Mouse (Mus musculus) 3134 (cell line): ENCODE results near the gene Hils1.

ENCODE experiments used
- DNase-seq: peaks from one replicate; pipeline ENCODE4 v3.0.0-alpha.2; 2011; ENCODE audit warnings: low spot score; ENCODE audit not compliant: insufficient read length; ENCODE audit errors: extremely low read depth

Gene Hils1

DNA sequence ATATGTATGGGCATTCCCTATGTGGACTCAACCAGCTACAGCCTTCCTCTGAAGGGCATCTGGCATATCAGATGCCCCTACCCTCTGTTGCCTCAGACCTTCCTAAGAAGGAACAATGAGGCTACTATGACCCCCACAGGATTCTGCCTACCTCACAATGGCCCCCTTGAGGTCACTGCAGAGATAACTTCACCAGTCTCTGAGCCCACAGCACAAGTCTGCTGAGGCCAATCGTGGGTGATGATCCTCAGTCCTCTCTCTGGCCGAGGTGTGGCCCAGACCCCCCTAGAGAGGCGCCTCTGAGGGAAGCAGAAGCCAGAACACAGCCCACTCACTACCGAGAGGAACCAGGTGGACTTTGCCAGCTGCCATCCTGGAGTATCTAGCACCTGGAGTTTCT lies at the start of gene Hils1:
Hils1 (plus strand) TSS at position 175 of the 400 bp plus-strand sequence.
- DNase-seq = no peak

DNA sequence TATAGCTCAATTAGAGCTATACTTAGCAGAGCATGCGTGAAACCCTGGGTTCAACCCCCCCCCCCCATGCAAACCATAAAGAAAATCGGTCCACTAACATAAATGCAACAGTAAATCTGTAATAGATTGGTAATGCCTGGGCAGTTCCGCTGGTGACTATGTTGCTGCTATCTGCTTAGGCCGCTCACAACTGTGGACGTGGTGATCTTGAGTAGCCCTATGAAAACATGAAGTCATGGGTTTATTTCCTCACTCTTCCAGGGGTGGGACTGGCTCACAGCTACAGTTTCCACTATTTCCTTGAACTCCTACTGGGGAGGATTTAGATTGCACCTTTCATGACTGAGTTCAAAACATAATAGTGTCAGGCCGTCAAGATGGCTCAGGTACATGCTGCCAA lies 49.7 kb upstream of the Hils1 start:
- DNase-seq = no peak

DNA sequence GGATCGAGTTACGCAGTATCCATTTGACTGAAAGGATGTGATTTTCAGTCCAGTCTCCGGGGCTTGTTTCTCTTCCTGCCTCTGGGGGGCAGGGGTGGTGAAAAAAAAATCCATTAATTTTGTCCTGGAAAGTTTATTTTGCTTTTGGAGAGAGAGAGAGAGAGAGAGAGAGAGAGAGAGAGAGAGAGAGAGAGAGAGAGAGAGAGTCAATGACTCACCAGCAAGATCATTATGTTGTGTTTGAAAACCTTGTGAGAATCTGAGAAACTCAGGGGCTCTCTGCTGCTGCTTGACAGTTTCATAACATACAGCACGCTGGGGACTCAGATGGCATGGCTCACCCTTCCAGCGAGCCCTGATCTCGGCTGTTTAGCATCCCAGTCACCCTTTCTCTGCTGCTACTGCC lies 46.4 kb upstream of the Hils1 start:
- DNase-seq = no peak

DNA sequence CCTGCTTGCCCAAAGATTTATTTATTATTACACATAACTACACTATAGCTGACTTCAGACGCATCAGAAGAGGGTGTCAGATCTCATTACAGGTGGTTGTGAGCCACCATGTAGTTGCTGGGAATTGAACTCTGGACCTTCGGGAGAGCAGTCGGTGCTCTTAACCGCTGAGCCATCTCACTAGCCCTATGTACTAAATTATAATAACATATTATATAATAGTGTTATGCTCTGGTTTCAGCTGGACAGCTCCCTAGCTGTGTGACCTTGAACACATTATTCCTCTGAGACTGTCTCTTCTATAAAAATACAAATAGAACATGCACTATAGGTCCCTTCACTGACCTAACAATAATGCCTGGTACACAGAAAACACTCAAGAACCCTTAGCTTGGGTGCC lies 42.4 kb upstream of the Hils1 start:
- no peak for DNase-seq

DNA sequence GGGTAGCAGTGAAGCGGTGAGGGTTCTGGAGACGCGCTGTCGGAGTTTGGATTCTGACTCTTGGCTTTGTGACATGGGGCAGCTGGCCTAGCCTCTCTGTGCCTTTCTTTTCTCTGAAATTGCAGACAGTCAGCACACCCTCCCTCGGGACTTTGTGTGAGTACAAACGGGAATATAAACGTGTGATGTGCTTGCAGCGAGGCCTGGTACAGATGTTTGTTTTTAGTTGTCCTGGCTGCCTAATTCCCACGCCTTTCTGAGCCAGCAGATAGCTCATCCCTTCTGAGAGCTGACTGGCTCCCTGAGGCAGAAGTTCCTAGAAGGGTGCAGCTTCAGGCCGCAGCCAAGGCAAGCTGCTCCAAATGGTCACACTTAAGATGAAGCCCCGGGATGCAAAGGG lies 41.0 kb upstream of the Hils1 start:
- DNase-seq = no peak

DNA sequence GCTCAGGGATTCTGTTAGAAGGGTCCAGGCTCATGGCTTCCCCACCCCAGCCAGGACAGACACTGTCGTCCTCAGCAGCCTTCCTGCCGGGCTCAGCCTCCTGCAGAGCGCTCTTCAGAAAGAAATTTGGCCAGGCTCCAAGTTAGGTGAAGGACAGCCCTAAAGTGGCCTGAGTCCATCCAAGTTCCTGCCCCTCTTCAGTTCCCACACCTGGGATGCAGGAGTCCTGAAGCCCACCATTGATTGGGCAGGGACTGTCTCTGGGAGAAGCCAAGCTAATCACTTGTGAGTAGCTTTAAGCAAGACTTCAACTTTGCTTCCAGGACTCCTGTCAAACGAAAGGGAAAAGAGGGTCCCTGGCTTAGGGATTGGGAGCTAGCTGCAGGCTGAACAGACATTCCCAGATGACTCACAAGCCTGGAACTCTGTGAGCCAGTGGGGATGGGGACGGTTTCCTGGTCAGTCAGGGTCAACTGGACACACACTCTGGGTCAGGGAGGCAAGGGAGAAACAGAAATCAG lies 39.6 kb upstream of the Hils1 start:
- DNase-seq = peak; percentile 87

DNA sequence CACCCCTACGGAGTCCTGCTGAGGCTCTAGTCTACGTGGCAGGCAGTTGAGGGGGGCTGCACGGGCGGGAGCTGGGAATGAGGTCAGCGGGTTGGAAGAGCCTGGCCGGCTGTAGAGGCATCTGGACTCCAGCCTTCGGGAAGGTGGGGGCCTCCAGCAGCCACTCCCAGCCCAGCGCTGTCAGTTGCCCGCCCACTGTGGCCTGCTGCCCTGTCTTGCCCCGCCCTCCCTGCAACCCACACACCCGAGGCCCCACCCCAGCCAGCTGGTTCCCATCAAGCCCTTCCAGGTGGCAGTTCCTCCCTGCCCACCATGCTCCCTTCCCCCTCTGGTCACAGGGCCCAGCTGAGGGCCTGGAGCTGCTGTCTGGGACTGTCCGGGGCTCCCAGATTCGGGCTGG lies 38.6 kb upstream of the Hils1 start:
- peak; percentile 96 for DNase-seq

DNA sequence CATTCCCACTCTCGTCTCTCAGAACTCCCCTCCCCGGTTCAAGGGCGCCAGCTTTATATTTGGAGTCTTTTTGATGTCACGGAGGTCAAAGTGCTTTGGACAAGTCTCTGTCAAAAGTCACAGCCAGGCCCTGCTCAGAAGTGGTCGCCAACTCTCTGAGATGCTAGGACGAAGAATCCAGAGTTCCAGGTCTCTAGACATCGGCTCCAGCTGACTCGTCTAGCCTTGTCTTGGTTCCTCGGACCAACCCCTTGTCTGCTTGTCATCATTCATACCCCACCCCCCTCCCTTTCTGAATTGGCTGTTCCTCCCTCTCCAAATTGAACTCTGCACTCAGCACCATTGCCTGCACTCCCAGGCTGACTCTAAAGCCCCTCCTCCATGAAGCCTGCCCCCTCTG lies 37.8 kb upstream of the Hils1 start:
- no peak for DNase-seq

DNA sequence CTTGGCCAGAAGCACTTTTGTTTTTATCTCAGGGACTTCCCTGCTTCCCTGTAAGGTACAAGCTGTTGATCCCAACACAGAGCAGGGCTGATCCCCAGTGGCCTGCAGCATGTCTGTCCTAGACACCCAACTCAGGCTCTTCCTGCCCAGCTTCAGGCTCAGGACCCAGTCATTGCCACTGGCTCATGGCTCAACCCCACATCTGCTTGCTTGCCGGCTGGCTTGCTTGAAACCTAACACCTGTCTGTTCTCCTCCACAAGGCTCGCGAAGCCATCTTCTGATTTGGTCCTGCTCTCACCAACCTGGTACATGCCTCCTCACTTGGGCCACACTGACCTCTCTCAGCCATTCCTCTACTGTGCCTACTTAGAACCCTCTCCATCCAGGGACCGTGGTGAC lies 37.2 kb upstream of the Hils1 start:
- no peak for DNase-seq

DNA sequence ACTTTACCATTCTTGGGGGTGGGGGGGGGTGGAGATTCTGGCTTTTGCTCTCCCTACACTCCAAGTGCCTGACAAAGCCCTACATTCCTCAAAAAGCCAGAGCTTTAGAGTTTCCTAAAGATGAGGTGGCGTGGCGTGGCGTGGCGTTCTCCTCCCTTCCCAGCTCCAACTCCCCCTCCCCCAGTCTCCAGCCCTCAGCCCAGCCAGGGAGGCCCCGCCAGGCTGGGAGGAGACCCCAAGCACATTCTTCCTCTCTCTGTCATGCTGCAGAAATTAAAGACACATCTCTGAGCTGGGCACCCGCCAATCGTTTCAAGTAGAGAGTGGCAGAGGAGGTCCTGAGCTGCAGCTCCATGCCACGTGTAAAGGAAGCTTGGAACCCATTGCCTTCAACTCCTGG lies 33.8 kb upstream of the Hils1 start:
- peak; percentile 80 for DNase-seq

DNA sequence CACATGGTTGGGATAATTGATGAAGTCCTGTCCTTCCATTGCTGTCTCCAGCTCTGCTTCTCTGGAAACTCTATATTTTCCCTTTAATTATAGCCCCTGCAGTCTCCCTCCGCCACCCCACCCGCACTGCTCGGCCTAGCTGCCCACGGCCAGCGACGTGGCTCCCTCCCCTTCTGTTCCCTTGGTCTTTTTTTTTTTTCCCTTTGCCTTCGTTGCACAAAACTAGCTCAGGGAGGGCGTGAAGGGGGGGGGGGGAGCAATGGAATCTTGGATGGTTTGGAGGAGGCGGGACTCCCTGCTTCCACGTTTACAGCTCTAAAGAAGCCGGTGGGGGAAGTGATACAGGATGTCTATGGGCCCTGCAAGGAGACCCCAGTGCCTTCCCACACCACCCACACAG lies 32.9 kb upstream of the Hils1 start:
- no peak for DNase-seq

DNA sequence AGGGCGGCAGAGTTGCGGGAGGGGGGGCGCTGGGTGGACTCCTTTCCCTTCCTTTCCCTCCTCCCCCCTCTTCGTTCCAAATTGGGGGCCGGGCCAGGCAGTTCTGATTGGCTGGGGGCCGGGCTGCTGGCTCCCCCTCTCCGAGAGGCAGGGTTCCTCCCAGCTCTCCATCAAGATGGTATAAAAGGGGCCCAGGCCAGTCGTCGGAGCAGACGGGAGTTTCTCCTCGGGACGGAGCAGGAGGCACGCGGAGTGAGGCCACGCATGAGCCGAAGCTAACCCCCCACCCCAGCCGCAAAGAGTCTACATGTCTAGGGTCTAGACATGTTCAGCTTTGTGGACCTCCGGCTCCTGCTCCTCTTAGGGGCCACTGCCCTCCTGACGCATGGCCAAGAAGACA lies 31.3 kb upstream of the Hils1 start, which contains the start of gene Col1a1:
Col1a1 (plus strand) TSS at position 180 of the 400 bp plus-strand sequence.
- DNase-seq = no peak

DNA sequence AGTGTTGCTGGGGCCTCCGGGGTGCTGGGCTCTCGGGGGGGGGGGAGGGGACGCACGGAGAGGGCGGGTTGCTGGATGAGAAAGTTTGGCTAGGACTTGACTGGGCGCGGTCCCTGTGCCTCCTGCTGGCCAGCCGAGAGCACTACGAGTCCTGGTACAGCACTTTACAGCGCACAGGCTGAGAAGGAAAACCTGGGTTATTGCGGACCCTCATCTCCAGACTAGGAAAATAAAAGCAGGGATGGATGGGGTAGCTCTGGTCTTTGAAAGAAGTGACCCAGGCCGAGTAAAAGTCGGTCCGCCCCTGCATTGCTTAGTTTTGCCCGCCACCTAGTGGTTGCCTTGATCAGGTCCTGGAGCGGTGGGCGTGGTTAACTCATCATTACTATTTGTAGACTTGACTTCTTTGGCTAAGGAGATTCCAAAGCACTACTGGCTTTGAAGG lies 30.5 kb upstream of the Hils1 start:
- peak; percentile 92 for DNase-seq

DNA sequence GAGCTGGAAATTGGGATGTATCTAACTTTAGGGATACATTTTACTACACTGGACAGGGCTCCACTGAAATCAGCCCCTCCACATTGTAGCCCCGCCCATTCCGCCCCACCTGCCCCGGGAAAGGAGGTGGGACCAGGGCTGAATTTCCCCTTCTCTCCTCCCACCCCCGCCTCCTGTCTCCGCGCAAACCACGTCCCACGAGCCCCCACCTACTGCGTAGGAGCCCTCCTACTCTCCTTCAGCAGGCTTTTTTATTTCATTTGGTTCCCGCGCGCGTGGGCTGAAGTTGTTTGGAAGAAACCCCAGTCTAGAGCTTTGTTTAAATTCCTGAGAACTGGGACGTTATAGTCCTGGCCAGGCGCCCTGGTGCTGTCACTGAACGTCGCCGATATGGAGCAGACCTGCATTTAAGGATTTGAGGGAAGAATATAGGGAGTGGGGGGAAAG lies 30.0 kb upstream of the Hils1 start:
- DNase-seq = no peak

DNA sequence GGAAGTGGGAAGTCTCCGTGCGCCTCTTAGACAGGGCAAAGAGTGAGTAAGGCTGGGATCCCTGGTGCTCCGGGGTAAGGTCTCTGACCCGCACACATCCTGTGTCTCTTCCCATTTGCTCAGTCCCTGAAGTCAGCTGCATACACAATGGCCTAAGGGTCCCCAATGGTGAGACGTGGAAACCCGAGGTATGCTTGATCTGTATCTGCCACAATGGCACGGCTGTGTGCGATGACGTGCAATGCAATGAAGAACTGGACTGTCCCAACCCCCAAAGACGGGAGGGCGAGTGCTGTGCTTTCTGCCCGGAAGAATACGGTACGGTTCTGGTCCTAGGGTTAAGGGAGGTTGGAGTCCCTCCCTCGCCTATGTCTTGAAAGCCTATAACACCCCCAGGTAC lies 29.6 kb upstream of the Hils1 start:
- no peak for DNase-seq

DNA sequence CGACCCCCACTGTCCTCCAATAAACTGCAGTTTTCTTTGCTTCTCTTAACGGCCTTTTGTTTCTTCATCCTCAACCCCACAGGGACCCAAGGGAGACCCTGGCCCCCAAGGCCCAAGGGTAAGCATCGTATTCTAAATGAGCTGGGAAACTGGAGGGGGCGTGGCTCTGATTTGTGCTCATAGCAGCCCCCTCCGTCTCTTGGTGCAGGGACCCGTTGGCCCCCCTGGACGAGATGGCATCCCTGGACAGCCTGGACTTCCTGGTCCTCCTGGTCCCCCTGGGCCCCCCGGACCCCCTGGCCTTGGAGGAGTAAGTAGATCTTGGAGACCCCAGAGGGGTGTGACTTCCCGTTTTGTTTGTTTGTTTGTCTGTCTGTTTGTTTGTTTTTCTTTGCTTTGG lies 29.1 kb upstream of the Hils1 start:
- no peak for DNase-seq

DNA sequence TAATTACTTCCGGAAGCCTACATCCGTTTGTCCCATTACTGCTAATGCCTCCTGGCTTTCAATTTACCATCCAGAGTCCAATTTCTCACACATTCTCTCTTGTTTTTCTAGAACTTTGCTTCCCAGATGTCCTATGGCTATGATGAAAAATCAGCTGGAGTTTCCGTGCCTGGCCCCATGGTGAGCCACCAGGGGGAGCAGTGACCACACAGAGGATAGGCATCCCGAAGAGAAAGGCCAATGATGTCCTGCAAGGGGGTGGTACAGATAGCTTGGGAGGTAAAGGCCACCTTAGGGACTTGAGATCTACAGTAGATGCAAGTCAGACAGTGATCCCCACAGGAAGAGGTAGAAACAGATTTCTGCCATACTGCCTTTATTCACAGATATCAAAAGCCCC lies 28.1 kb upstream of the Hils1 start:
- DNase-seq = peak; percentile 38

DNA sequence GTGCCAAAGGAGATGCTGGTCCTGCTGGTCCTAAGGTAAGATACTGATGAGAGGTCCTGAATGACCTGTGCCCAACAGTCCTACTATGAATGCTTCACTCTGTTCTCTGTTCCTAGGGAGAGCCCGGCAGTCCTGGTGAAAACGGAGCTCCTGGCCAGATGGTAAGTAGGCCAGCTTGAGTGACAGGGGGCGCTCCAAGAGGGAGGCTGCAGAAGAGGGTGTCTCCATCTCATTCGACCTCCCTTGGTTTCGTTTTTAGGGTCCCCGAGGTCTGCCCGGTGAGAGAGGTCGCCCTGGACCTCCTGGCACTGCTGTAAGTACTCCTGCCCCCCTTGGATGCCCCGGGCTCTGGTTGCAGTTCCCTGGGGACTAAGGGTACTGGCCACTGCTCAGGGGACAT lies 26.3 kb upstream of the Hils1 start:
- no peak for DNase-seq

DNA sequence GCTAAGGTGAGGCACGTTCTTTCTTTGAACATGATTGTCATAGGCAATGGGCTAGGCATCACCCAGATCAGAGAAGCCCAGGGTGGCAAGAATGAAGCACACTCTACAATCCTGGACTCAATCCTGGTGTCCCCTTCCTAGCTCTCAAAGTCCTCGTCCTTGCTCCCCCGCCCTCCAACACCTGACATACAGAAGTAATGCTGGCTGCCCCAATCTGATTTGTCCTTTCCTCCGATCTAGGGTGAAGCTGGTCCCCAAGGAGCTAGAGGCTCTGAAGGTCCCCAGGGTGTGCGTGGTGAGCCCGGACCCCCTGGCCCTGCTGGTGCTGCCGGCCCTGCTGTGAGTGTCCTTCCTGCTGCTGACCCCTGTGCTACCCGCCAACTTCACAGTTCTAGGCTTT lies 25.6 kb upstream of the Hils1 start:
- no peak for DNase-seq

DNA sequence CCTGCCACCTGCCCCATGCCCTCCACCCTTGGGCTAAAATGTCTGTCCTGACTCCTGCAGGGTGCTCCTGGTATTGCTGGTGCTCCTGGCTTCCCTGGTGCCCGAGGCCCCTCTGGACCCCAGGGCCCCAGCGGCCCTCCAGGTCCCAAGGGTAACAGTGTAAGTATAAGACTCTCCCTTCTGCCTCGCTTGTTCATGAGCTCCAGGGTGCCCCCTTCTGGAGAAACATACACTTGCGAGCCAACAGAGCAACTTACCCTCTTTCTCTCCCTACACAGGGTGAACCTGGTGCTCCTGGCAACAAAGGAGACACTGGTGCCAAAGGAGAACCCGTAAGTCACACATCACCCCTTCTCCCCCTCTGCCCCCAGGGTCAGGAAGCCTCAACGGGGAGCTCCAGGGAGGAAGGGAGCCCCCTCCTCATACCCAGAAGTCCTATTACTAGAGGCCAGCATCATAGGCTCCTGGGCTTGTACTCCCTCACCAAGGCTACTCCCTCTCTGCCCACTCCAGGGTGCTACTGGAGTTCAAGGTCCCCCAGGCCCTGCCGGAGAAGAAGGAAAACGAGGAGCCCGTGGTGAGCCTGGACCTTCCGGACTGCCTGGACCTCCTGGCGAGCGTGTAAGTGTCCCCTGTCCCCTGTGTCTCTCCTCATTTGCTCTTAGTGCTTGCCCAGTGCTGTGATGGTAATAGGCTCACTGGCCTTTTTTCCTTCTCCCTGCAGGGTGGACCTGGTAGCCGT lies 24.9 kb upstream of the Hils1 start:
- DNase-seq = peak; percentile 57

DNA sequence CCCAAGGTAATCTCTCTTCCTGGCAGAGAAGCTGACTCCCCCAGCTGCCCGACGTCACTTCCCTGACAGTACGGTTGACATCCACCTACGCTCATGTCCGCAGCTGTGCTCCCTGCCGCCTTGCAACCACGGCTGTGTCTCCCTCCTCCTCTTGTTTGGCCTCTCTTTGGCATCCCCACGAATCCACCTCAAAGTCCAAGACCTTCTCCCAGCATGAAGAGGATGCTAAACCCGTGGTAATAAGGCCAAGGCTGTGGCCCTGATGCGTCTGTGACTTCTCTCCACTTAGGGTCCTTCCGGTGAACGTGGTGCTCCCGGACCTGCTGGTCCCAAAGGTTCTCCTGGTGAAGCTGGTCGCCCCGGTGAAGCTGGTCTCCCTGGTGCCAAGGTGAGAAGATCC lies 24.3 kb upstream of the Hils1 start:
- DNase-seq = no peak

DNA sequence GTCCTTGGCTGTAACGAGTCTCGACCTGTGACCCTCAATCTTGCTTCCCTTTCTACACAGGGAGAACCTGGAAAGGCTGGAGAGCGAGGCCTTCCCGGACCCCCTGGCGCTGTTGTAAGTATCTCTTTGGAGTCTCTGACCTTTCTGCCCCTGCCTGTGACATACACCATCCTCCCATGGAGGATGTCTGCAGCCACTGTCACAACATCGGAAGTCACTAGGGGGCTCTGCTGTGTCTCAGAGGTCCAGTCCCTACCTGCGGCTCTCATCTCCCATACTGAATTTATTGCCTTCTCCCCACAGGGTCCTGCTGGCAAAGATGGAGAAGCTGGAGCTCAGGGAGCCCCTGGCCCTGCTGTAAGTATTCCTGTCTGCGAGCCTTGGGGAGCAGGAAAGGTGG lies 23.1 kb upstream of the Hils1 start:
- no peak for DNase-seq

DNA sequence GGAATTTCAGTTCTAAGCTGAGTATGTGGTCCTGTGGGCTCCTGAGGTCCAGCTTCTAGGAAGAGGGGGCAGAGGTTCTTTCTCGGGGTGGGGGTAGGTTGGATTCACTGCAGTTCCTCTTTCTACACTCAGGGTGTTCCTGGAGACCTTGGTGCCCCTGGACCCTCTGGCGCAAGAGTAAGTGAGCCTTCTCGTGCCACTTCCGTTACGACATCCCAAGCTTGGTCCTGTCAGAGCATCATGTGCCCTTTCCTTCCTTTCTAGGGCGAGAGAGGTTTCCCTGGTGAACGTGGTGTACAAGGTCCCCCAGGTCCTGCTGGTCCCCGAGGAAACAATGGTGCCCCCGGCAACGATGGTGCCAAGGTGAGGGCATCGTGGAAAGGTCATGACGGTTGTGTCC lies 22.2 kb upstream of the Hils1 start:
- DNase-seq = no peak
